Mouse (Mus musculus) B cell, adult (primary cell): ENCODE data around the gene Gm26938. TPM values are rescaled to one million over a fixed set of nuclear protein-coding genes. Genes with fewer than 3 reads are reported as not detected.

Experiments
- total RNA-seq: library from RNA; stranded (reverse); gene quantifications from 4 replicates; pipeline ENCODE4 v1.2.4, GENCODE M21; 2023; ENCODE audit not compliant: inconsistent age

Gene Gm26938
- not detected in 4 replicates for total RNA-seq

GRCm38 (mm10) chr5:139826357-139827055 lies at the start of gene Gm26938, which contains the start of gene Psmg3:
Gm26938 (minus strand) TSS chr5:139826407.
Psmg3 (minus strand) TSS chr5:139826885.

GRCm38 (mm10) chr5:139819538-139820181 lies 6.5 kb downstream of the Gm26938 start, which contains the start of gene Tmem184a:
Tmem184a (minus strand) TSS chr5:139819917.

DNA sequence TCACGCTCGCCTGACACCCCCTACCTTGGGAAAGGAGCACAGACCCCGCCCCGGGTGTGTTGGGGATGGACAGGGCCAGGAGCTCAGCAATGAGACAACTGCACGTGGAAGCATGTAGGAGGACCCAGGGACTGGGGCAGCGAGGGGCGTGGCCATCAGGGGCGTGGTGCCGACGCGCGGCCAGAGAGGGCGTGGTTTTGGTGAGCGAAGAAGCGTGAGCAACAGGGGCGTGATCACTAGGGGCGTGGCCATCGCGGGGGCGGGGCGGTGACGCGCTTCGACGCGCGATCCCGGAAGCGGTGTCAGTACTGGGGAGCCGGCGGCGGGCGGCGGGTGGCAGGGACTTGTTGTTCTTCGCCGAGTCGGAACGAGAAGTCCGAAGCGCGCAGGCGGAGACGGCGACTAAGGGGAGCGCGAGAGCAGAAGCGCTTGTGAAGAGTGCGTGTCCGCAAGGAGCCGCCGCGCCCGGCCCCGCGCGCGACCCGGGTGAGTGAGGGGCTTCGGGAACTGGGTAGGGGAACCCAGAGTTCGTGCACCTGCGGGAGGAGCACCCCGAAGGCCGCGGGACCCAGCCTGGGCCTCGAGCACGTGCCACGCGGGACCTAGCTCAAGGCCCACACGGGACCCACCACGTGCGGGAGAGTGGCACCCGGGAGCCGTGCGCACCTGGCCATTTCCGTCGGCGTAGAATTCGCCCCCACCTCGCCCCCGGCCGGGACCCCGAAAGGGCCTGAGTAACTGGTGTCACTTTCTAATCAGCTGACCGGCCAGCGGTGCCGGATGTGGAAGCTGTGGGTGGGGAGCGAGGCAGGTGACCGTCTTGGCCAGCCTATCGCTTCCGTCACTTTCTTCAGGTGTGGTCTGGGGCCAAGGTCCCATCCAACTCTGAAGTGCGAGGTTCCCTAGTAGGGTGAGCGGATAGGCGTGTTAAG lies 34.7 kb downstream of the Gm26938 start, which contains the start of gene Mafk:
Gene Mafk, plus strand, starts transcription at position 287 of the 932 bp plus-strand sequence.

GRCm38 (mm10) chr5:139775216-139775926 lies 50.8 kb downstream of the Gm26938 start, which contains the start of gene Ints1:
Ints1 (minus strand) TSS chr5:139775674.

Other genes starting within 250 kb of the Gm26938 start
- 0.15 TPM in 1 of 4 replicates, not detected in the others for gene Micall2, start 90.1 kb downstream of the Gm26938 start, total RNA-seq
- gene Ints1, start 50.7 kb downstream of the Gm26938 start, total RNA-seq = 109 to 134 TPM (median 115 TPM) in 4 replicates
- 307 to 328 TPM (median 317 TPM) in 4 replicates for gene Mafk, start 34.9 kb downstream of the Gm26938 start, total RNA-seq
- 0.13 TPM in 1 of 4 replicates, not detected in the others for gene Tmem184a, start 6.5 kb downstream of the Gm26938 start, total RNA-seq
- 12.0 to 13.9 TPM (median 12.8 TPM) in 4 replicates for gene Psmg3, start 478 bp upstream of the Gm26938 start, total RNA-seq
- not detected in 4 replicates for gene Elfn1, start 81.5 kb upstream of the Gm26938 start, total RNA-seq